ENCODE assay signal across 9 mouse cellular contexts in the genomic region with DNA sequence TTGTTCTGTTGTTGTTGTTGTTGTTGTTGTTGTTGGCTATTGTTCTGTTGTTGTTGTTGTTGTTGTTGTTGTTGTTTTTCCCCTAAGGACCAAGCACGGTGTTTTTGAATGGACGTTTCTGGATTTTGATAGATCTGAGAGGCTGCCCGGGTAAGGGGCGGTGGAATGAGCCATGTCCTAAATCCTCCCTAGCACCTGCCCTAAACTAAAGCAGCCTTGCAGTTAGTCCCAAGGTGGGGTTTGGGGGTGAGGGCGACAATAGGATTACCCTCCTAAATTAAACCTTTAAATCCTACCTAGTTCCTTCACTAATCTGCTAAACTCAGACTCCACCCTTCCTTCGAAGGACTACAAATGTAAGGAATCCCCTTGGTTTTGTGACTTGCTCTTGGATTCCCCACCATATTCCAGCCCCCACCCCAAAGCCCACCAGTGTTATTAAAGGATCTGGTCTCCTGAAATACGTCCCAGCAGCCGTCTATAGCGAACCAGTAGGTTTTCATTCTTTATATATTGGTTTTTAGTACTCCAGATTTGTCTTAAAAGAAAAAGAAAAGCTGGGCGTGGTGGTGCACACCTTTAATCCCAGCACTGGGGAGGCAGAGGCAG. TPM values are rescaled to one million over a fixed set of nuclear protein-coding genes. Genes with fewer than 3 reads are reported as not detected.
DNase-seq lines count a peak whose midpoint lies in the region; ATAC-seq and TF ChIP-seq lines count a peak whose summit lies in the region.
"Had no signal": no experiment of that assay in that cellular context is flagged by ENCODE, and none has a peak within 500 bp of the region (broad histone marks: within the 10 kb centered on the region; RNA-seq: fewer than 3 reads in every experiment).

No protein-coding gene starts in this region.

- peak overlapping the region; percentile 80 for H3K4me2 ChIP-seq in forebrain, embryonic 15.5 days (replicated peaks)
- H3K4me2 ChIP-seq in liver, embryonic 13.5 days = peak overlapping the region; percentile 80
- peak overlapping the region; percentile 82 for H3K4me2 ChIP-seq in stomach, embryonic 16.5 days (ENCODE audit: low read depth, low read length)

- peak overlapping the region; percentile 93 for H3K27ac ChIP-seq in layer of hippocampus, adult 2 months
- H3K27ac ChIP-seq in brown adipose tissue, adult 24 weeks (replicated peaks; ENCODE audit: low read depth, low read length) = peak overlapping the region; percentile 87
- peak overlapping the region; percentile 80 for H3K27ac ChIP-seq in forebrain, embryonic 15.5 days (replicated peaks)
- H3K27ac ChIP-seq in liver, embryonic 13.5 days = peak overlapping the region; percentile 79
- H3K27ac ChIP-seq in stomach, embryonic 16.5 days (ENCODE audit: low read length) = peak overlapping the region; percentile 82

- H3K27me3 ChIP-seq in forebrain, embryonic 15.5 days = no peaks in the 10 kb centered on the region
- H3K27me3 ChIP-seq in liver, embryonic 13.5 days = no peaks in the 10 kb centered on the region
- H3K27me3 ChIP-seq in stomach, embryonic 16.5 days (ENCODE audit: control insufficient read depth, insufficient read depth, low read length) = no peaks in the 10 kb centered on the region

- H3K9me3 ChIP-seq in forebrain, embryonic 15.5 days = no peaks in the 10 kb centered on the region
- no peaks in the 10 kb centered on the region for H3K9me3 ChIP-seq in liver, embryonic 13.5 days (replicated peaks)
- no peaks in the 10 kb centered on the region for H3K9me3 ChIP-seq in stomach, embryonic 16.5 days (replicated peaks; ENCODE audit: control insufficient read depth, low read length)

- H3K36me3 ChIP-seq in forebrain, embryonic 15.5 days = no peaks in the 10 kb centered on the region
- peaks cover 7% of the 10 kb centered on the region; the same call in 1 of the 2 replicates for H3K36me3 ChIP-seq in liver, embryonic 13.5 days
- no peaks in the 10 kb centered on the region for H3K36me3 ChIP-seq in stomach, embryonic 16.5 days (ENCODE audit: control insufficient read depth, insufficient read depth, low read length)

- no peak for TF ChIP-seq CTCF in layer of hippocampus, adult 2 months (conservative IDR thresholded peaks at IDR 0.05)

- H3K9ac ChIP-seq in forebrain, embryonic 15.5 days (replicated peaks) = peak overlapping the region; percentile 81
- peak overlapping the region; percentile 82 for H3K9ac ChIP-seq in liver, embryonic 13.5 days
- H3K9ac ChIP-seq in stomach, embryonic 16.5 days (ENCODE audit: low read length) = peak overlapping the region; percentile 89

- H3K4me3 ChIP-seq in layer of hippocampus, adult 2 months = peak overlapping the region; percentile 90
- H3K4me3 ChIP-seq in brown adipose tissue, adult 24 weeks (ENCODE audit: insufficient read depth, low read depth, low read length) = peak overlapping the region; percentile 83
- H3K4me3 ChIP-seq in forebrain, embryonic 15.5 days = peak overlapping the region; percentile 66
- H3K4me3 ChIP-seq in liver, embryonic 13.5 days (replicated peaks) = peak overlapping the region; percentile 78
- H3K4me3 ChIP-seq in stomach, embryonic 16.5 days (replicated peaks; ENCODE audit: low read length) = peak overlapping the region; percentile 86

- H3K4me1 ChIP-seq in brown adipose tissue, adult 24 weeks (ENCODE audit: control insufficient read depth, insufficient read depth, insufficient read length, low read length) = peaks cover 5% of the 10 kb centered on the region; the same call in 1 of the 2 replicates
- H3K4me1 ChIP-seq in forebrain, embryonic 15.5 days = peaks cover 27% of the 10 kb centered on the region
- peaks cover 24% of the 10 kb centered on the region for H3K4me1 ChIP-seq in liver, embryonic 13.5 days (replicated peaks)
- peaks cover 16% of the 10 kb centered on the region for H3K4me1 ChIP-seq in stomach, embryonic 16.5 days (ENCODE audit: control insufficient read depth, insufficient read depth, low read length)

- DNase-seq in layer of hippocampus, adult 2 months (ENCODE audit: low spot score in 2 of 2) = no peak
- no peak for DNase-seq in layer of hippocampus, adult 11-12 months (ENCODE audit: low spot score)
- DNase-seq in liver, embryonic 13.5 days = no peak
- DNase-seq in ovary, postnatal 10 days (ENCODE audit: low spot score) = no peak
- no peak for DNase-seq in layer of hippocampus, adult 9-10 months (ENCODE audit: low spot score)

- peak; percentile 75 for ATAC-seq in forebrain, embryonic 15.5 days (replicated peaks)
- ATAC-seq in liver, embryonic 13.5 days (ENCODE audit: low read depth) = peak; percentile 58
- peak; percentile 42; the same call in 1 of the 2 replicates for ATAC-seq in stomach, embryonic 16.5 days (ENCODE audit: insufficient read depth, low FRiP score)

- WGBS in forebrain, embryonic 15.5 days = 36% methylated on average over 10 of the region's 10 CpGs
- 29% methylated on average over 10 of the region's 10 CpGs for WGBS in liver, embryonic 13.5 days (ENCODE audit: insufficient replicate concordance)
- WGBS in stomach, embryonic 16.5 days = 36% methylated on average over 10 of the region's 10 CpGs

RNA-seq across cellular contexts. Expression of a gene that starts 0.6 kb away (rescaled TPM):
- 10 to 100 TPM; 14.6 to 15.2 TPM for total RNA-seq in layer of hippocampus, adult 2 months (2021)
- 13.4 and 14.4 TPM in 2 replicates for polyA plus RNA-seq in brown adipose tissue, adult 24 weeks (2012; ENCODE audit: insufficient read depth, insufficient read length, missing spikeins)
- polyA plus RNA-seq in forebrain, embryonic 15.5 days (2015; fragmentation: Nextera tagmentation; extraction: Ambion mirVana) = 36.1 and 36.5 TPM in 2 replicates
- 52.7 and 57.7 TPM in 2 replicates for polyA plus RNA-seq in liver, embryonic 13.5 days (2015; fragmentation: Nextera tagmentation; extraction: Ambion mirVana)
- polyA plus RNA-seq in stomach, embryonic 16.5 days (2015; fragmentation: Nextera tagmentation; extraction: Ambion mirVana) = 51.1 and 53.7 TPM in 2 replicates

RNA-seq across cellular contexts. Expression of a gene that starts 44.0 kb away (rescaled TPM):
- 10 to 100 TPM; 27.0 to 35.4 TPM for total RNA-seq in layer of hippocampus, adult 2 months (2021)
- 0.99 and 1.2 TPM in 2 replicates for polyA plus RNA-seq in brown adipose tissue, adult 24 weeks (2012; ENCODE audit: insufficient read depth, insufficient read length, missing spikeins)
- polyA plus RNA-seq in forebrain, embryonic 15.5 days (2015; fragmentation: Nextera tagmentation; extraction: Ambion mirVana) = 17.7 and 19.6 TPM in 2 replicates
- polyA plus RNA-seq in liver, embryonic 13.5 days (2015; fragmentation: Nextera tagmentation; extraction: Ambion mirVana) = 2.1 and 2.5 TPM in 2 replicates
- 24.3 and 24.5 TPM in 2 replicates for polyA plus RNA-seq in stomach, embryonic 16.5 days (2015; fragmentation: Nextera tagmentation; extraction: Ambion mirVana)
- total RNA-seq: neutrophil, adult 5-6 weeks had no signal
